In the genomic region with DNA sequence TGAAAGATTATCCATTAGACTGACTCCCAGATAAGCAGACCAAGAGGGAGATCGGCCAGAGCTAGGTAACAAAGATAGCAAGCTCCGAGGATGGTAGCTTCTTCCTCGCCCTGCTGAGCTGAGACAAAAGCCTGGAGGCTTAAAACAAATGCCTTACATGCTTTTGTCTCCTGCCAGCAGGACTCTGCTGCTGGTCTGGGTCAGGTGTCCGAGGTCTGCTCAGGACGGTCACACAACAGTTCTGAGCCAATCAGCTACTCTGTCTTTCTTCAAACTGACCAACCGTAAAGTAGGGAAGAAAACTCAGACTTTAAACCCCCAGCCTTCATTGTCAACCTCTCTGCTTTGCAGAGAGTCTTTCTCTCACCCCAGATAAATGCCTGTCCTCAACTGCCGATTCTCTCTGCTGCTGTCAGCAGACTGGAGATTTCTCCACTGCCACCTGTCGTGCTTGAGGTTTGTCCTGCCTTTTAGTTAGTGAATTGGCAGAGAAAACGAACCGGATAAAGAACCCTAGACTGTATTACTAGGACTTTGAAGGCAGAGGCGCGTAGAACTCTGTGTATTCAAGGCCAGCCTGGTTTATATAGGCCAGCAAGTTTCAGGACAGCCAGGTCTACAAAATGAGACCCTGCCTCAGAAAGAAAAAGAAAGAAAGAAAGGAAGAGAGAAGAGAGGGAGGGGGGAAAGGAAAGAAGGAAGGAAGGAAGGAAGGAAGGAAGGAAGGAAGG, we compare ENCODE assay signal across 9 mouse cellular contexts. TPM values are rescaled to one million over a fixed set of nuclear protein-coding genes. Genes with fewer than 3 reads are reported as not detected.
DNase-seq lines count a peak whose midpoint lies in the region; ATAC-seq and TF ChIP-seq lines count a peak whose summit lies in the region.
"Had no signal": no experiment of that assay in that cellular context is flagged by ENCODE, and none has a peak within 500 bp of the region (broad histone marks: within the 10 kb centered on the region; RNA-seq: fewer than 3 reads in every experiment).

TSS of gene C330021F23Rik (plus strand) at position 350 of the 731 bp plus-strand sequence.

- TF ChIP-seq EP300 in heart, adult 2 months (IDR thresholded peaks at IDR 0.05; ENCODE audit: insufficient read depth, low read depth, low read length): no peak

- H3K27ac ChIP-seq in heart, adult 2 months: no peak within 1 kb of the TSS
- H3K27ac ChIP-seq in limb, embryonic 11.5 days (replicated peaks; ENCODE audit: low read depth, low read length): no peak within 1 kb of the TSS

- intact Hi-C loops in heart, adult 2 months (cut with DNase I): no loop called here

- peak; percentile 3 for DNase-seq in heart, adult 8-10 months (ENCODE audit: low spot score)
- DNase-seq in heart, adult 2 months: no peak
- peak; percentile 9 for DNase-seq in heart, postnatal 4 days
- peak; percentile 26 for DNase-seq in limb, embryonic 11.5 days (ENCODE audit: low spot score)
- DNase-seq in retina, postnatal 1 day: peak; percentile 86
- DNase-seq in spleen, adult 18-20 months: no peak
- DNase-seq in cerebellum, postnatal 36 days: no peak
- no peak for DNase-seq in spleen, postnatal 4 days (ENCODE audit: low spot score in 2 of 2)

- peak within 1 kb of the TSS; percentile 25; the same call in 1 of the 2 replicates for H3K4me2 ChIP-seq in limb, embryonic 11.5 days (ENCODE audit: low read depth, severe bottlenecking)

- no peaks in the 10 kb centered on the region for H3K79me2 ChIP-seq in heart, adult 2 months (replicated peaks; ENCODE audit: control insufficient read depth, insufficient read depth, low read length)

- TF ChIP-seq POLR2A in heart, adult 2 months (IDR thresholded peaks at IDR 0.05; ENCODE audit: insufficient read depth, low read depth, low read length): no peak

- peaks cover 3% of the 10 kb centered on the region; the same call in 1 of the 2 replicates for H3K27me3 ChIP-seq in heart, adult 2 months (ENCODE audit: control insufficient read depth, insufficient read depth, low read length)
- no peaks in the 10 kb centered on the region for H3K27me3 ChIP-seq in limb, embryonic 11.5 days (ENCODE audit: control insufficient read depth, insufficient read depth, low read length)

- WGBS in heart, adult 2 months: 9% methylated on average over 12 of the region's 12 CpGs
- WGBS in limb, embryonic 11.5 days: 4% methylated on average over 12 of the region's 12 CpGs

- peak; percentile 75; the same call in 1 of the 2 replicates for ATAC-seq in limb, embryonic 11.5 days (ENCODE audit: insufficient number of reproducible peaks, low FRiP score, low TSS enrichment, low read depth)

- H3K9ac ChIP-seq in heart, adult 2 months (ENCODE audit: low read depth, low read length): no peak within 1 kb of the TSS
- H3K9ac ChIP-seq in limb, embryonic 11.5 days (ENCODE audit: low read length): peak within 1 kb of the TSS; percentile 52; the same call in 1 of the 2 replicates

- H3K4me3 ChIP-seq in heart, adult 2 months: no peak within 1 kb of the TSS
- H3K4me3 ChIP-seq in limb, embryonic 11.5 days (ENCODE audit: low read depth, low read length): 0 out of 2 replicates have a peak within 1 kb of the TSS, but pooled peaks have one; percentile 14

- H3K9me3 ChIP-seq in limb, embryonic 11.5 days (ENCODE audit: control insufficient read depth, low read length): no peaks in the 10 kb centered on the region

- H3K4me1 ChIP-seq in heart, adult 2 months (ENCODE audit: control insufficient read depth, insufficient read depth, low read length): no peaks in the 10 kb centered on the region
- no peaks in the 10 kb centered on the region for H3K4me1 ChIP-seq in limb, embryonic 11.5 days (ENCODE audit: control insufficient read depth, insufficient read depth, low read length)

- no peaks in the 10 kb centered on the region for H3K36me3 ChIP-seq in heart, adult 2 months (ENCODE audit: control insufficient read depth, insufficient read depth, low read length)
- no peaks in the 10 kb centered on the region for H3K36me3 ChIP-seq in limb, embryonic 11.5 days (ENCODE audit: control insufficient read depth, insufficient read depth, low read length)

- TF ChIP-seq CTCF in heart, adult 2 months (IDR thresholded peaks at IDR 0.05): no peak

RNA-seq across cellular contexts. Expression of gene C330021F23Rik, which starts in this region (rescaled TPM):
- total RNA-seq in heart, adult 8-10 months (2022): under 1 TPM in 1 of 4 experiments, not detected in 3; 0.57 TPM
- under 1 TPM in 1 of 2 experiments, not detected in 1; 0.39 TPM for total RNA-seq in heart, adult 2 months (2021)
- polyA plus RNA-seq in heart, adult 2 months (2012; rRNA removed): 0.50 TPM in 1 of 2 replicates, not detected in the other
- 1 to 10 TPM; 1.1 to 2.2 TPM for total RNA-seq in heart, postnatal 4 days (2021)
- 3.9 and 4.1 TPM in 2 replicates for polyA plus RNA-seq in limb, embryonic 11.5 days (2014; fragmentation: Nextera tagmentation; extraction: Ambion mirVana)
- polyA plus RNA-seq: C2C12 had no signal

Comparison
In these comparisons a context has a peak if more than half of its experiments do, and no peak if none do; other contexts are left out.
1. DNase-seq: peak in heart, postnatal 4 days (single experiment), limb, embryonic 11.5 days (single experiment) and retina, postnatal 1 day (single experiment); none in heart, adult 2 months (0 of 2), spleen, adult 18-20 months (0 of 2), cerebellum, postnatal 36 days (0 of 2) and spleen, postnatal 4 days (0 of 2).
2. Peak in DNase-seq in heart, adult 8-10 months; RNA of the gene not detected or under 1 TPM.